Mouse (Mus musculus) liver, embryonic 14.5 days (tissue): ENCODE data around the gene Alox12b. TPM values are rescaled to one million over a fixed set of nuclear protein-coding genes. Genes with fewer than 3 reads are reported as not detected.

Experiments
- ATAC-seq: fragments of 200-750 bp; cut with Nextera tagmentation; 2 replicates; pipeline ENCODE4 v1.8.0; 2017; ENCODE audit warnings: moderate number of reproducible peaks, mild to moderate bottlenecking, moderate library complexity; ENCODE audit not compliant: insufficient read depth
- DNase-seq, 3 experiments: peaks; one replicate each; pipeline ENCODE4 v3.0.0-alpha.2; 2012 to 2013; ENCODE audit warnings: low read depth in 3 of 3, low spot score in 3 of 3
- H3K27ac ChIP-seq: fragments of 300-500 bp; sonication (generic); 2 replicates; pipeline ENCODE4 v1.5.1; 2014; ENCODE audit warnings: moderate library complexity, mild to moderate bottlenecking, control low read depth, inconsistent platforms
- H3K27me3 ChIP-seq: fragments of 300-500 bp; sonication (generic); 2 replicates; pipeline ENCODE4 v1.6.1; 2014; ENCODE audit warnings: mild to moderate bottlenecking, low read length, moderate library complexity; ENCODE audit not compliant: control insufficient read depth, insufficient read depth
- H3K36me3 ChIP-seq: fragments of 300-500 bp; sonication (generic); replicated peaks from 2 replicates; pipeline ENCODE4 v1.6.1; 2014; ENCODE audit warnings: low read depth; ENCODE audit not compliant: control insufficient read depth, insufficient read depth
- H3K4me1 ChIP-seq, 2 experiments: fragments of 200-500 bp in 1 of 2; fragments of 300-500 bp in 1 of 2; sonication (generic) in 1 of 2; replicated peaks; 2 replicates each; pipeline ENCODE4 v1.6.1; 2012 to 2014; ENCODE audit warnings: antibody characterized with exemption in 1 of 2, inconsistent platforms in 1 of 2, low read length in 1 of 2; ENCODE audit not compliant: control insufficient read depth in 2 of 2, insufficient read depth in 2 of 2
- H3K4me2 ChIP-seq: fragments of 300-500 bp; sonication (generic); 2 replicates; pipeline ENCODE4 v1.6.1; 2014; ENCODE audit warnings: low read depth, mild to moderate bottlenecking, control low read depth, moderate library complexity
- H3K4me3 ChIP-seq, 2 experiments: fragments of 200-500 bp in 1 of 2; fragments of 300-500 bp in 1 of 2; sonication (generic) in 1 of 2; 2 replicates each; pipeline ENCODE4 v1.5.1; 2012 to 2014; ENCODE audit warnings: low read depth in 2 of 2, low read length in 2 of 2, mild to moderate bottlenecking in 2 of 2, control low read depth in 1 of 2, inconsistent platforms in 1 of 2, moderate library complexity in 1 of 2; ENCODE audit not compliant: insufficient read depth in 1 of 2
- H3K9ac ChIP-seq: fragments of 300-500 bp; sonication (generic); replicated peaks from 2 replicates; pipeline ENCODE4 v1.6.1; 2014; ENCODE audit warnings: mild to moderate bottlenecking, control low read depth, moderate library complexity
- H3K9me3 ChIP-seq: fragments of 300-500 bp; sonication (generic); 2 replicates; pipeline ENCODE4 v1.6.1; 2016; ENCODE audit warnings: low read length, mixed read lengths; ENCODE audit not compliant: control insufficient read depth
- CTCF ChIP-seq: IDR thresholded peaks from 2 replicates; pipeline ENCODE4 v1.5.1; 2016; ENCODE audit warnings: antibody characterized with exemption, low read depth, control low read depth
- EP300 ChIP-seq: IDR thresholded peaks from 2 replicates; pipeline ENCODE4 v1.6.1; 2016; ENCODE audit warnings: antibody characterized with exemption, low read depth
- WGBS: fragments of 180-500 bp; shearing (Covaris S2); extraction: QIAGEN DNeasy Blood & Tissue Kit; methylation state at CpG from one replicate; pipeline ENCODE4 v1.1.7; 2014; ENCODE audit not compliant: insufficient replicate concordance; 5-methylcytosine and 5-hydroxymethylcytosine counted together
- polyA plus RNA-seq, 2 experiments: library from polyadenylated mRNA; depleted of rRNA in 1 of 2; stranded (reverse) in 1 of 2; unstranded in 1 of 2; fragments of >200 nt; fragmentation: Nextera tagmentation in 1 of 2; extraction: Ambion mirVana in 1 of 2; gene quantifications; 2 replicates each; pipeline versions ENCODE4 v1.2.1 to v1.2.3; 2012 to 2014

The Alox12b gene
- polyA plus RNA-seq, 2 experiments = not detected

DNA sequence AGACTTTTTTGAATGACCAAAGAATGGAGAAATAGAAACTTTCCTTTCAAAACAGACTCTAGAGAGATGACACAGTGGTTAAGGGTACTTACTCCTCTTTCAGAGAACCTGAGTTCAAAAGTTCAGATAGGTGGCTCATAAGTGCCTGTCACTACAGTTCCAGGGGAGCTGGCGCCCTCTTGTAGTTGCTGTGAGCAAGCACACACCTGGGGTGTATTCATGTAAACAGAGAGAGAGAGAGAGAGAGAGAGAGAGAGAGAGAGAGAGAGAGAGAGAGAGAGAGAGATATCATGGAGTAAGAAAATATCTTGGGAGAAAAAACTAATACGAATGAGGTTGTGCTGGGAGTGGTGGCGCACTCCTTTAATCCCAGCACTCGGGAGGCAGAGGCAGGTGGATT lies 23.3 kb downstream of the Alox12b start:
- Histone ChIP-seq H3K9me3 (no peaks in the 10 kb centered on the region), H3K4me1 (no peaks in the 10 kb centered on the region), H3K4me2 (no peak overlapping the region), H3K4me3 (no peak overlapping the region), H3K27ac (no peak overlapping the region), H3K27me3 (no peaks in the 10 kb centered on the region), H3K9ac (no peak overlapping the region), H3K36me3 (no peaks in the 10 kb centered on the region)
- ATAC-seq (no peak), DNase-seq (no peak)
- 65% methylated on average over 4 of the region's 4 CpGs for WGBS
- no peak for TF ChIP-seq EP300
- TF ChIP-seq CTCF = 0 out of 2 replicates have a peak, but pooled peaks have one; percentile 11

DNA sequence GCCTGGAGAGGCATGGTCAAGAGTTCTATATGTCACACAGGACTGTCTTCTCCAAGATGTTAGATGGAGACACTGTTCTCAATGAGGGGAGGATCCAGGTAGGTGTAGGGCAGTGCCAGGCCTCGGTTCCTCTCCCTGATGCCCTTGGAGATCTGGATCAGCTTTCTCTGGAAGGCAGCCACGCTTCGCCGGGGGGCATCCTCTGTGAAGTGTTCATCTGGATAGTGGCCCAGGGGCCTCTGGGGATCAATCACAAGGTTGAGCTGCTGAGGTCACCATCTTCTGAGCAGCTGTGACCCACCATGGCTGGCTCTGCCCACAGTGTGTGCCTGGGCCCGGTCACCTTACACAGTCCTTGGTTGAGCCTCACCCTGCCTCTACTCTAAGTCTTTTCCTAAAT lies 28.2 kb downstream of the Alox12b start:
- Histone ChIP-seq H3K9ac (no peak overlapping the region), H3K4me2 (no peak overlapping the region), H3K27ac (no peak overlapping the region), H3K27me3 (no peaks in the 10 kb centered on the region), H3K4me3 (no peak overlapping the region), H3K36me3 (no peaks in the 10 kb centered on the region), H3K4me1 (no peaks in the 10 kb centered on the region), H3K9me3 (no peaks in the 10 kb centered on the region)
- TF ChIP-seq CTCF (no peak), EP300 (no peak)
- no peak for DNase-seq
- WGBS = 76% methylated on average over 5 of the region's 5 CpGs
- ATAC-seq = no peak

- no peak for ATAC-seq
- no peaks in the 10 kb centered on the region for H3K4me1 ChIP-seq
- no peaks in the 10 kb centered on the region for H3K36me3 ChIP-seq
- TF ChIP-seq EP300 (no peak), CTCF (no peak)
- H3K4me3 ChIP-seq = no peak overlapping the region
- no peaks in the 10 kb centered on the region for H3K9me3 ChIP-seq
- no peak for DNase-seq
- no peak overlapping the region for H3K4me2 ChIP-seq
- H3K27me3 ChIP-seq = no peaks in the 10 kb centered on the region
- H3K27ac ChIP-seq = no peak overlapping the region
- WGBS = 61% methylated on average over 6 of the region's 6 CpGs
- no peak overlapping the region for H3K9ac ChIP-seq
Observed at GRCm38 (mm10) chr11:69185936-69186335, 29.1 kb downstream of the Alox12b start.

- whole genome bisulfite sequencing = 3% methylated on average over 1 of the region's 1 CpGs
- no peak overlapping the region for H3K4me2 ChIP-seq
- no peaks in the 10 kb centered on the region for H3K4me1 ChIP-seq
- no peaks in the 10 kb centered on the region for H3K9me3 ChIP-seq
- peak; percentile 61 for TF ChIP-seq CTCF
- TF ChIP-seq EP300 = no peak
- no peak overlapping the region for H3K27ac ChIP-seq
- no peak for DNase-seq
- H3K27me3 ChIP-seq = peaks cover 17% of the 10 kb centered on the region
- H3K36me3 ChIP-seq = no peaks in the 10 kb centered on the region
- ATAC-seq = no peak
- no peak overlapping the region for H3K9ac ChIP-seq
- no peak overlapping the region for H3K4me3 ChIP-seq
Observed at GRCm38 (mm10) chr11:69192840-69193239, 36.1 kb downstream of the Alox12b start.

GRCm38 (mm10) chr11:69196766-69197165 lies 40.0 kb downstream of the Alox12b start:
- ATAC-seq (no peak), DNase-seq (no peak)
- no peak overlapping the region for H3K4me3 ChIP-seq
- WGBS = 9% methylated on average over 5 of the region's 5 CpGs
- H3K9me3 ChIP-seq = no peaks in the 10 kb centered on the region
- TF ChIP-seq EP300 = no peak
- TF ChIP-seq CTCF = peak; percentile 21
- H3K27ac ChIP-seq = no peak overlapping the region
- no peaks in the 10 kb centered on the region for H3K36me3 ChIP-seq
- H3K9ac ChIP-seq = no peak overlapping the region
- H3K4me1 ChIP-seq = no peaks in the 10 kb centered on the region
- H3K27me3 ChIP-seq = peaks cover 23% of the 10 kb centered on the region
- no peak overlapping the region for H3K4me2 ChIP-seq
